Mouse (Mus musculus): Measurements from ENCODE around the gene Naa35.
"Not testable (repeated sequence)": the region's sequence is repeated elsewhere in the genome, so short reads cannot be mapped to it uniquely, and the experiment has no call there.

The Naa35 gene

GRCm38 (mm10) chr13:59572549-59572948 lies 12.5 kb upstream of the Naa35 start:
- no peak for DNase-seq (ENCODE audit: low spot score in 2 of 2)

GRCm38 (mm10) chr13:59580954-59581353 lies 4.1 kb upstream of the Naa35 start:
- no peak for DNase-seq (ENCODE audit: low spot score in 2 of 2)

- peak; percentile 30 to 74 for DNase-seq (ENCODE audit: low spot score in 2 of 2)
These were observed 578 bp upstream of the Naa35 start for GRCm38 (mm10) chr13:59584481-59584880.

GRCm38 (mm10) chr13:59585648-59586005 lies 568 bp downstream of the Naa35 start:
- no peak for DNase-seq (ENCODE audit: low spot score in 2 of 2)

- no peak for DNase-seq (ENCODE audit: low spot score in 2 of 2)
These were observed 2.1 kb downstream of the Naa35 start for GRCm38 (mm10) chr13:59587201-59587600.

- DNase-seq (ENCODE audit: low spot score in 2 of 2) = no peak
These were observed 4.6 kb downstream of the Naa35 start for GRCm38 (mm10) chr13:59589672-59590071.

GRCm38 (mm10) chr13:59590691-59591090 lies 5.6 kb downstream of the Naa35 start:
- no peak for DNase-seq (ENCODE audit: low spot score in 2 of 2)

GRCm38 (mm10) chr13:59592058-59592457 lies 7.0 kb downstream of the Naa35 start:
- DNase-seq (ENCODE audit: low spot score in 2 of 2) = not testable (repeated sequence)

- DNase-seq (ENCODE audit: low spot score in 2 of 2) = no peak
These were observed 7.6 kb downstream of the Naa35 start for GRCm38 (mm10) chr13:59592630-59593029.

GRCm38 (mm10) chr13:59603096-59603495 lies 18.0 kb downstream of the Naa35 start:
- DNase-seq (ENCODE audit: low spot score in 2 of 2) = no peak

GRCm38 (mm10) chr13:59604511-59604910 lies 19.5 kb downstream of the Naa35 start:
- DNase-seq (ENCODE audit: low spot score in 2 of 2) = no peak

- DNase-seq (ENCODE audit: low spot score in 2 of 2) = no peak
These were observed 20.3 kb downstream of the Naa35 start for GRCm38 (mm10) chr13:59605221-59605922.

GRCm38 (mm10) chr13:59609885-59610284 lies 24.8 kb downstream of the Naa35 start:
- no peak for DNase-seq (ENCODE audit: low spot score in 2 of 2)

GRCm38 (mm10) chr13:59610437-59610836 lies 25.4 kb downstream of the Naa35 start:
- no peak for DNase-seq (ENCODE audit: low spot score in 2 of 2)

GRCm38 (mm10) chr13:59613868-59614267 lies 28.8 kb downstream of the Naa35 start:
- DNase-seq (ENCODE audit: low spot score in 2 of 2) = no peak

- no peak for DNase-seq (ENCODE audit: low spot score in 2 of 2)
These were observed 30.1 kb downstream of the Naa35 start for GRCm38 (mm10) chr13:59615152-59615551.

GRCm38 (mm10) chr13:59615554-59615953 lies 30.5 kb downstream of the Naa35 start:
- DNase-seq (ENCODE audit: low spot score in 2 of 2) = no peak

GRCm38 (mm10) chr13:59618463-59618862 lies 33.4 kb downstream of the Naa35 start:
- DNase-seq (ENCODE audit: low spot score in 2 of 2) = no peak

GRCm38 (mm10) chr13:59621643-59622489 lies 36.8 kb downstream of the Naa35 start:
- DNase-seq (ENCODE audit: low spot score in 2 of 2) = no peak

- DNase-seq (ENCODE audit: low spot score in 2 of 2) = no peak
These were observed 39.3 kb downstream of the Naa35 start for GRCm38 (mm10) chr13:59624389-59624788.

- DNase-seq (ENCODE audit: low spot score in 2 of 2) = no peak
These were observed 39.8 kb downstream of the Naa35 start for GRCm38 (mm10) chr13:59624903-59625302.

- DNase-seq (ENCODE audit: low spot score in 2 of 2) = no peak
These were observed 41.7 kb downstream of the Naa35 start for GRCm38 (mm10) chr13:59626739-59627138.

- no peak for DNase-seq (ENCODE audit: low spot score in 2 of 2)
These were observed 49.6 kb downstream of the Naa35 start for GRCm38 (mm10) chr13:59634637-59635036.
